Mouse (Mus musculus): ENCODE measurements at regions not wholly inside any gene's neighbourhood (a gene's known extent, or its start where the extent isn't known, plus 50 kb on each side); places are given as distances from the start of the nearest gene placed in this dataset.

- peak; percentile 66 for DNase-seq (ENCODE audit: extremely low read depth, low read depth, low spot score)
Measured at GRCm38 (mm10) chr6:100143586-100144301, 143.5 kb downstream of the Rybp start.

GRCm38 (mm10) chr6:100141225-100141624, 146.1 kb downstream of the Rybp start:
- DNase-seq (ENCODE audit: extremely low read depth, low read depth, low spot score): no peak

- DNase-seq (ENCODE audit: extremely low read depth, low read depth, low spot score): no peak
Measured at GRCm38 (mm10) chr6:100140581-100141114, 146.6 kb downstream of the Rybp start.

GRCm38 (mm10) chr6:100139809-100140208, 147.5 kb downstream of the Rybp start:
- DNase-seq (ENCODE audit: extremely low read depth, low read depth, low spot score): no peak

- DNase-seq (ENCODE audit: extremely low read depth, low read depth, low spot score): no peak
Measured at GRCm38 (mm10) chr6:100138659-100139058, 148.6 kb downstream of the Rybp start.

GRCm38 (mm10) chr6:100135177-100135576, 152.1 kb downstream of the Rybp start:
- no peak for DNase-seq (ENCODE audit: extremely low read depth, low read depth, low spot score)

GRCm38 (mm10) chr6:100133970-100134369, 153.3 kb downstream of the Rybp start:
- no peak for DNase-seq (ENCODE audit: extremely low read depth, low read depth, low spot score)

GRCm38 (mm10) chr6:100132916-100133600, 154.2 kb downstream of the Rybp start:
- DNase-seq (ENCODE audit: extremely low read depth, low read depth, low spot score): no peak

- DNase-seq (ENCODE audit: extremely low read depth, low read depth, low spot score): no peak
Measured at GRCm38 (mm10) chr6:100127221-100128143, 159.8 kb downstream of the Rybp start.

- no peak for DNase-seq (ENCODE audit: extremely low read depth, low read depth, low spot score)
Measured at GRCm38 (mm10) chr6:100126736-100127135, 160.5 kb downstream of the Rybp start.

- no peak for DNase-seq (ENCODE audit: extremely low read depth, low read depth, low spot score)
Measured at GRCm38 (mm10) chr6:100126326-100126725, 161.0 kb downstream of the Rybp start.

GRCm38 (mm10) chr6:100121240-100121639, 166.0 kb downstream of the Rybp start:
- DNase-seq (ENCODE audit: extremely low read depth, low read depth, low spot score): no peak

- no peak for DNase-seq (ENCODE audit: extremely low read depth, low read depth, low spot score)
Measured at GRCm38 (mm10) chr6:100120017-100120944, 167.0 kb downstream of the Rybp start.

GRCm38 (mm10) chr6:100117084-100117483, 170.2 kb downstream of the Rybp start:
- no peak for DNase-seq (ENCODE audit: extremely low read depth, low read depth, low spot score)

GRCm38 (mm10) chr6:100113393-100114137, 173.7 kb downstream of the Rybp start:
- DNase-seq (ENCODE audit: extremely low read depth, low read depth, low spot score): peak; percentile 30

- DNase-seq (ENCODE audit: extremely low read depth, low read depth, low spot score): no peak
Measured at GRCm38 (mm10) chr6:100110981-100111660, 176.2 kb downstream of the Rybp start.

- DNase-seq (ENCODE audit: extremely low read depth, low read depth, low spot score): no peak
Measured at GRCm38 (mm10) chr6:100109979-100110378, 177.3 kb downstream of the Rybp start.

GRCm38 (mm10) chr6:100109351-100109750, 177.9 kb downstream of the Rybp start:
- DNase-seq (ENCODE audit: extremely low read depth, low read depth, low spot score): no peak

- DNase-seq (ENCODE audit: extremely low read depth, low read depth, low spot score): no peak
Measured at GRCm38 (mm10) chr6:100107508-100107907, 179.8 kb downstream of the Rybp start.

Data from fat pad, adult 2 months (tissue).